ENCODE assay signal across 13 mouse cellular contexts in genomic region chr14:10712522-10712881, GRCm38 (mm10).
DNase-seq lines count a peak whose midpoint lies in the region; ATAC-seq lines count a peak whose summit lies in the region.
"Had no signal": no experiment of that assay in that cellular context is flagged by ENCODE, and none has a peak within 500 bp of the region (broad histone marks: within the 10 kb centered on the region; RNA-seq: fewer than 3 reads in every experiment).

No protein-coding gene starts in this region.

- no peaks in the 10 kb centered on the region for H3K4me1 ChIP-seq in hindbrain, embryonic 15.5 days (replicated peaks)
- no peaks in the 10 kb centered on the region for H3K4me1 ChIP-seq in hindbrain, embryonic 13.5 days (replicated peaks)
- H3K4me1 ChIP-seq in neural tube, embryonic 15.5 days = no peaks in the 10 kb centered on the region
- H3K4me1 ChIP-seq: intestine, embryonic 15.5 days; megakaryocyte, embryonic 14.5 days had no signal

- 77% methylated on average over 7 of the region's 7 CpGs for WGBS in hindbrain, embryonic 15.5 days
- WGBS in hindbrain, embryonic 13.5 days = 83% methylated on average over 7 of the region's 7 CpGs
- WGBS in neural tube, embryonic 15.5 days = 72% methylated on average over 7 of the region's 7 CpGs

- no peaks in the 10 kb centered on the region for H3K36me3 ChIP-seq in hindbrain, embryonic 15.5 days
- H3K36me3 ChIP-seq in hindbrain, embryonic 13.5 days = no peaks in the 10 kb centered on the region
- H3K36me3 ChIP-seq in neural tube, embryonic 15.5 days = no peaks in the 10 kb centered on the region
- H3K36me3 ChIP-seq: intestine, embryonic 15.5 days had no signal

- peak; percentile 34 for DNase-seq in fat pad, adult 2 months (ENCODE audit: extremely low read depth, low read depth, low spot score)
- DNase-seq in layer of hippocampus, adult 8-10 months (ENCODE audit: low spot score in 2 of 2) = peak; percentile 15
- DNase-seq in kidney, postnatal 36 days = no peak
- no peak for DNase-seq in retina, postnatal 1 day
- DNase-seq in urinary bladder, postnatal 4 days (ENCODE audit: low spot score in 2 of 2) = no peak
- DNase-seq: cerebellum, adult 11 months; gastrocnemius, adult 2 months; thymus, postnatal 25 days had no signal

- no peak overlapping the region for H3K4me3 ChIP-seq in hindbrain, embryonic 15.5 days
- no peak overlapping the region for H3K4me3 ChIP-seq in hindbrain, embryonic 13.5 days
- no peak overlapping the region for H3K4me3 ChIP-seq in neural tube, embryonic 15.5 days (replicated peaks)
- H3K4me3 ChIP-seq: gastrocnemius, adult 2 months; intestine, embryonic 15.5 days; megakaryocyte, embryonic 14.5 days had no signal

- H3K27ac ChIP-seq in hindbrain, embryonic 15.5 days (replicated peaks) = no peak overlapping the region
- no peak overlapping the region for H3K27ac ChIP-seq in hindbrain, embryonic 13.5 days
- H3K27ac ChIP-seq in neural tube, embryonic 15.5 days (replicated peaks) = no peak overlapping the region
- H3K27ac ChIP-seq: gastrocnemius, adult 2 months; intestine, embryonic 15.5 days had no signal

- no peak overlapping the region for H3K9ac ChIP-seq in hindbrain, embryonic 15.5 days
- H3K9ac ChIP-seq in hindbrain, embryonic 13.5 days = no peak overlapping the region
- no peak overlapping the region for H3K9ac ChIP-seq in neural tube, embryonic 15.5 days (replicated peaks)
- H3K9ac ChIP-seq: intestine, embryonic 15.5 days had no signal

- ATAC-seq in hindbrain, embryonic 15.5 days (ENCODE audit: low FRiP score, low read depth) = peak; percentile 8; the same call in 1 of the 2 replicates
- ATAC-seq in hindbrain, embryonic 13.5 days (ENCODE audit: low FRiP score) = no peak
- ATAC-seq in neural tube, embryonic 15.5 days (ENCODE audit: low FRiP score) = peak; percentile 35; the same call in 1 of the 2 replicates
- ATAC-seq: intestine, embryonic 15.5 days had no signal

- H3K9me3 ChIP-seq in hindbrain, embryonic 15.5 days = no peaks in the 10 kb centered on the region
- H3K9me3 ChIP-seq in hindbrain, embryonic 13.5 days = no peaks in the 10 kb centered on the region
- no peaks in the 10 kb centered on the region for H3K9me3 ChIP-seq in neural tube, embryonic 15.5 days (replicated peaks)
- H3K9me3 ChIP-seq: intestine, embryonic 15.5 days; megakaryocyte, embryonic 14.5 days had no signal

- no peaks in the 10 kb centered on the region for H3K27me3 ChIP-seq in hindbrain, embryonic 15.5 days
- no peaks in the 10 kb centered on the region for H3K27me3 ChIP-seq in hindbrain, embryonic 13.5 days
- no peaks in the 10 kb centered on the region for H3K27me3 ChIP-seq in neural tube, embryonic 15.5 days (replicated peaks)
- H3K27me3 ChIP-seq: intestine, embryonic 15.5 days; megakaryocyte, embryonic 14.5 days had no signal

- H3K4me2 ChIP-seq in hindbrain, embryonic 15.5 days = no peak overlapping the region
- no peak overlapping the region for H3K4me2 ChIP-seq in hindbrain, embryonic 13.5 days
- no peak overlapping the region for H3K4me2 ChIP-seq in neural tube, embryonic 15.5 days
- H3K4me2 ChIP-seq: intestine, embryonic 15.5 days had no signal

Comparison
In these comparisons a context has a peak if more than half of its experiments do, and no peak if none do; other contexts are left out.
1. DNase-seq: peak in fat pad, adult 2 months (single experiment) and layer of hippocampus, adult 8-10 months (2 of 2); none in kidney, postnatal 36 days (0 of 2), retina, postnatal 1 day (single experiment) and urinary bladder, postnatal 4 days (0 of 2).